Mouse (Mus musculus) hindbrain, embryonic 14.5 days (tissue): ENCODE measurements around the gene Nefh. TPM values are rescaled to one million over a fixed set of nuclear protein-coding genes. Genes with fewer than 3 reads are reported as not detected.

Experiments used
- ATAC-seq: fragments of 200-750 bp; cut with Nextera tagmentation; 2 replicates; pipeline ENCODE4 v1.8.0; 2017; ENCODE audit warnings: moderate number of reproducible peaks, mild to moderate bottlenecking, moderate TSS enrichment, moderate library complexity; ENCODE audit not compliant: low FRiP score
- DNase-seq: peaks from one replicate; pipeline ENCODE4 v3.0.0-alpha.2; 2015; ENCODE audit warnings: low spot score
- H3K27ac ChIP-seq: fragments of 300-500 bp; sonication (generic); 2 replicates; pipeline ENCODE4 v1.5.1; 2014; ENCODE audit warnings: mild to moderate bottlenecking, moderate library complexity
- H3K27me3 ChIP-seq: fragments of 300-500 bp; sonication (generic); 2 replicates; pipeline ENCODE4 v1.6.1; 2014; ENCODE audit warnings: mild to moderate bottlenecking, low read length, mixed read lengths; ENCODE audit not compliant: control insufficient read depth, insufficient read depth
- H3K36me3 ChIP-seq: fragments of 300-500 bp; sonication (generic); replicated peaks from 2 replicates; pipeline ENCODE4 v1.6.1; 2014; ENCODE audit not compliant: control insufficient read depth, insufficient read depth
- H3K4me1 ChIP-seq: fragments of 300-500 bp; sonication (generic); replicated peaks from 2 replicates; pipeline ENCODE4 v1.6.1; 2014; ENCODE audit warnings: antibody characterized with exemption, low read length, mixed read lengths; ENCODE audit not compliant: control insufficient read depth, insufficient read depth
- H3K4me2 ChIP-seq: fragments of 300-500 bp; sonication (generic); replicated peaks from 2 replicates; pipeline ENCODE4 v1.6.1; 2014; ENCODE audit warnings: mild to moderate bottlenecking, moderate library complexity
- H3K4me3 ChIP-seq: fragments of 300-500 bp; sonication (generic); replicated peaks from 2 replicates; pipeline ENCODE4 v1.5.1; 2014; ENCODE audit warnings: mild to moderate bottlenecking, low read length
- H3K9ac ChIP-seq: fragments of 300-500 bp; sonication (generic); 2 replicates; pipeline ENCODE4 v1.6.1; 2014
- H3K9me3 ChIP-seq: fragments of 300-500 bp; sonication (generic); 2 replicates; pipeline ENCODE4 v1.6.1; 2016; ENCODE audit warnings: low read length; ENCODE audit not compliant: control insufficient read depth
- WGBS: fragments of 180-500 bp; shearing (Covaris S2); extraction: QIAGEN DNeasy Blood & Tissue Kit; methylation state at CpG from one replicate; pipeline ENCODE4 v1.1.7; 2014; 5-methylcytosine and 5-hydroxymethylcytosine counted together
- polyA plus RNA-seq: library from polyadenylated mRNA; unstranded; fragments of >200 nt; fragmentation: Nextera tagmentation; extraction: Ambion mirVana; gene quantifications from 2 replicates; pipeline ENCODE4 v1.2.1, GENCODE M21; 2014

Gene Nefh
- polyA plus RNA-seq, 1 experiment from 2014 or later, result 11.8 TPM

GRCm38 (mm10) chr11:4966325-4966724 is 18.5 kb upstream of the Nefh start:
- Histone ChIP-seq H3K9me3 (no peaks in the 10 kb centered on the region), H3K4me2 (no peak overlapping the region), H3K27me3 (no peaks in the 10 kb centered on the region), H3K4me3 (no peak overlapping the region), H3K4me1 (no peaks in the 10 kb centered on the region; the same call in 1 of the 2 replicates), H3K27ac (no peak overlapping the region), H3K36me3 (no peaks in the 10 kb centered on the region), H3K9ac (no peak overlapping the region)
- ATAC-seq (no peak), DNase-seq (no peak)
- whole genome bisulfite sequencing, result 64% methylated on average over 2 of the region's 2 CpGs

- ATAC-seq (no peak), DNase-seq (no peak)
- 64% methylated on average over 6 of the region's 6 CpGs for WGBS
Observed at GRCm38 (mm10) chr11:4963099-4963808, 15.4 kb upstream of the Nefh start.

DNA sequence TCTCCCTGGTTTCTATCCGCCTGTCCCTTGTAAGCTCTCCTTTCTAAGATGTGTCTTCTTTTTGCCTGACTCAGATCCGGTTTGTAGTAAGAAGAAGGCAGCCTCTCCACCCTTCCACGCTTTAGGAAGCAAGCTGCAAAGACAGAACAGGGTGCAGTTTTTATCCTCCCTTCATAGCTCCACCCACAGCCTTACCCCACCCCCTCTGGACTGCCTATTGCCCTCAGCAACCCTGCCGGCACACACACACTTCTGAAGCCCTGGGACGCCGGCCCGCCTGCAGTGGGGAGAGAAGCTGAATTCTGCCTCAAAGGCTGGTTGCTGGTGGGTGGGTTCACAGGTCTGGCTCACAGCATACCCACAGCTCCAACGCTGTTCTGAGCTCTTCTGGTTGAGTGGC is 6.1 kb upstream of the Nefh start:
- no peak overlapping the region for H3K27ac ChIP-seq
- no peak overlapping the region for H3K4me3 ChIP-seq
- H3K4me2 ChIP-seq, result no peak overlapping the region
- H3K36me3 ChIP-seq, result no peaks in the 10 kb centered on the region
- DNase-seq, result no peak
- no peaks in the 10 kb centered on the region for H3K9me3 ChIP-seq
- peaks cover 48% of the 10 kb centered on the region for H3K27me3 ChIP-seq
- peak overlapping the region; percentile 20 for H3K9ac ChIP-seq
- ATAC-seq, result no peak
- 2% methylated on average over 8 of the region's 8 CpGs for WGBS
- H3K4me1 ChIP-seq, result peaks cover 7% of the 10 kb centered on the region

More at GRCm38 (mm10) chr11:4963099-4963808, 15.4 kb upstream of the Nefh start:
- Histone ChIP-seq H3K27me3 (no peaks in the 10 kb centered on the region), H3K4me1 (no peaks in the 10 kb centered on the region; the same call in 1 of the 2 replicates), H3K9ac (no peak overlapping the region), H3K27ac (no peak overlapping the region), H3K36me3 (no peaks in the 10 kb centered on the region), H3K4me3 (no peak overlapping the region), H3K4me2 (no peak overlapping the region), H3K9me3 (no peaks in the 10 kb centered on the region)

- no peak overlapping the region for H3K4me2 ChIP-seq
- H3K27me3 ChIP-seq, result peaks cover 52% of the 10 kb centered on the region
- H3K27ac ChIP-seq, result no peak overlapping the region
- peaks cover 12% of the 10 kb centered on the region for H3K4me1 ChIP-seq
- no peaks in the 10 kb centered on the region for H3K36me3 ChIP-seq
- peak overlapping the region; percentile 20 for H3K9ac ChIP-seq
- DNase-seq, result no peak
- ATAC-seq, result no peak
- H3K4me3 ChIP-seq, result no peak overlapping the region
- 2% methylated on average over 6 of the region's 6 CpGs for WGBS
- H3K9me3 ChIP-seq, result no peaks in the 10 kb centered on the region
Observed at GRCm38 (mm10) chr11:4953401-4953800, 5.5 kb upstream of the Nefh start.

GRCm38 (mm10) chr11:4949256-4950044 is 1.6 kb upstream of the Nefh start:
- Histone ChIP-seq H3K4me1 (peaks cover 17% of the 10 kb centered on the region), H3K9me3 (no peaks in the 10 kb centered on the region), H3K9ac (0 out of 2 replicates have a peak overlapping the region, but pooled peaks have one; percentile 24), H3K27me3 (peaks cover 81% of the 10 kb centered on the region), H3K27ac (no peak overlapping the region), H3K4me2 (peak overlapping the region; percentile 63), H3K4me3 (peak overlapping the region; percentile 74), H3K36me3 (no peaks in the 10 kb centered on the region)
- peak; percentile 70 for DNase-seq
- no peak for ATAC-seq
- WGBS, result 7% methylated on average over 23 of the region's 23 CpGs

DNA sequence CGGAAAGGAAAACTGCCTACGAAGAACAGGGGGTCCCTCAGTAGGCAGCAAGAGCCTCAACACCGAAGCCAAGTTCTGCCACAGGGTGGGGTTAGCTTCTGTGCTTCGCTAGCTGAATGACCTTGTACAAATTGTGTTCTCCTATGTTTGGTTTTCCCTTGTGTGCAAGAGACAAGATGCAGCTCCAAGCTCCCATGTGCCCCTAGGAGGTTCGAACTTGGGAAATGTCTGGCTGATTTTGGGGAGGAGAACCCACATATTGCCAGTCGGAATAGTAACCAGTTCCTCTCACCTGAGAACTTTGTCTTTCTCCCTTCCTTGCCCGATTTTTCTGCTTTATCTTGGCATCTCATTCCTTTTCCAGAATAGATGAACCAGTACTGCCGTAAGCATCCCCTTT is 928 bp upstream of the Nefh start:
- Histone ChIP-seq H3K4me3 (peak overlapping the region; percentile 74), H3K4me1 (peaks cover 17% of the 10 kb centered on the region), H3K27me3 (peaks cover 81% of the 10 kb centered on the region), H3K27ac (no peak overlapping the region), H3K4me2 (peak overlapping the region; percentile 63), H3K9me3 (no peaks in the 10 kb centered on the region), H3K36me3 (no peaks in the 10 kb centered on the region), H3K9ac (0 out of 2 replicates have a peak overlapping the region, but pooled peaks have one; percentile 24)
- 34% methylated on average over 8 of the region's 8 CpGs for WGBS
- no peak for ATAC-seq
- no peak for DNase-seq

DNA sequence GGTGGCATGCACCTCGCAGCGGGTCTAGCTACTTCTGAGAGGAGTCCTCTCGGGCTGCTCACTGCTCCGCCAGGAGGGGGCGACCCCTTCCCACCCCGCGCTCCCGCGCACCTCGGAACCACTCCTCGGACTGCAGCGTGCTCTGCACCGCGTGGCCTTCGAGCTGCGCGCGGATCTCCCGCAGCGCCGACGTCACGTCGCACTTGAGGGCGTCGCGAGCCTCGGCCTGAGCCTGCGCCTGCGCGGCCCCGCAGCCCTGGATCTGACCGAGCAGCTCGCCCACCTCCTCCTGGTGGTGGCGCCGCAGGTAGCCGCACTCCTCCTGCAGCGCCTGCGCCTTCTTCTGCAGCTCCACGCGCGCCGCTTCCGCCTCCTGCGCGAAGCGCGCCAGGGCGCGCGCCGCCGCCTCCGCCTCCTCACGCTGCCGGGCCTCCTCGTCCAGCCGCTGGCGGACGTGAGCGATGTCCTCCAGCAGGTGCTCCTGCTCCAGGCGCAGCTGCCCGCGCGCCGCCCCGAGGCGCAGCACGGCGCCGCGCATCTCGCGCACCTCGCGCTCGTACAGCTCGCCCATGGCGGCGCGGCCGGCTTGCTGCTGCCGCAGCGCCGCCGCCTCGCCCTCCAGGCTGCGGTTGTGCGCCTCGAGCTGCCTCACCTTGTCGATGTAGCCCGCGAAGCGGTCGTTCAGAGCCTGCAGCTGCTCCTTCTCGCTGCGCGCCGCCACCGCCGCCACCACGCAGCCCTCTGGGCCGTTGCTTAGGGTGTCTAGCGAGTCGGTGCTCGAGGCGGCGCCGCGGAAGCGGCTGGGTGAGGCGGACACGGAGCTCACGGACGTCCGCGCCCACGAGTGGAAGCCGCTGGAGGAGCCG is 684 bp downstream of the Nefh start:
- Histone ChIP-seq H3K4me3 (peak overlapping the region; percentile 74), H3K27ac (peak overlapping the region; percentile 92), H3K4me1 (peaks cover 17% of the 10 kb centered on the region), H3K36me3 (no peaks in the 10 kb centered on the region; the same call in 1 of the 2 replicates), H3K9me3 (no peaks in the 10 kb centered on the region), H3K4me2 (peak overlapping the region; percentile 63), H3K9ac (peak overlapping the region; percentile 82), H3K27me3 (peaks cover 67% of the 10 kb centered on the region)
- under 1% methylated on average over 113 of the region's 120 CpGs for WGBS
- ATAC-seq, result peak; percentile 95
- DNase-seq, result peak; percentile 81

DNA sequence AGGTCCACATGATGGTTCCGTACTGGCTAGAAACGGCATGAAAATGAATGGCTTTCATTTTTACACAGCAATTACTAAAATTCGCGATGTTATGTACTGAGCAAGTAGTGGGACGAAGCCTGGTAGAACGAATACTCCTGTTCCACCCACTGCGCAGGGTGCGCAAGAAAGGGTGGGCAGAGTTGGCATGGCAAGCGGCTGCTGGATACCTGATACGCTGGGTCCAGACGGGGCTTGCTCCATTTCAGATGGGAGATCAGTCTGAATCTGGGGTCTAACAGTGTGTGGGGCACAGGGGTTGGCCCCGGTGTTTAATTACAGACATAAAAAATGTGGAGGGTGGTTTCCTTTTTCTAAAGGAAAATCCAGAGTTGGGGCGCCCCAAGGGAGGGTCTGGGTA is 1.3 kb downstream of the Nefh start:
- H3K9ac ChIP-seq, result peak overlapping the region; percentile 82; the same call in 1 of the 2 replicates
- DNase-seq (no peak), ATAC-seq (peak; percentile 8)
- H3K4me1 ChIP-seq, result peaks cover 17% of the 10 kb centered on the region
- H3K36me3 ChIP-seq, result no peaks in the 10 kb centered on the region; the same call in 1 of the 2 replicates
- H3K27ac ChIP-seq, result no peak overlapping the region
- WGBS, result 43% methylated on average over 13 of the region's 13 CpGs
- H3K4me2 ChIP-seq, result peak overlapping the region; percentile 63
- H3K27me3 ChIP-seq, result peaks cover 61% of the 10 kb centered on the region
- H3K4me3 ChIP-seq, result peak overlapping the region; percentile 74
- H3K9me3 ChIP-seq, result no peaks in the 10 kb centered on the region
